In genomic region chr9:65836916-65837315, GRCm38 (mm10) we compare ENCODE assay signal across 17 mouse cellular contexts.
"Had no signal": no experiment of that assay in that cellular context is flagged by ENCODE, and none has a peak within 500 bp of the region (broad histone marks: within the 10 kb centered on the region; RNA-seq: fewer than 3 reads in every experiment).

No protein-coding gene starts in this region.

- H3K27me3 ChIP-seq: neural tube, embryonic 12.5 days; neural tube, embryonic 13.5 days; neural tube, embryonic 15.5 days; stomach, embryonic 15.5 days had no signal

- H3K4me2 ChIP-seq: neural tube, embryonic 12.5 days; neural tube, embryonic 13.5 days; neural tube, embryonic 15.5 days; stomach, embryonic 15.5 days had no signal

- H3K9me3 ChIP-seq: neural tube, embryonic 12.5 days; neural tube, embryonic 13.5 days; neural tube, embryonic 15.5 days; stomach, embryonic 15.5 days had no signal

- H3K4me1 ChIP-seq: stomach, embryonic 15.5 days had no signal

- H3K27ac ChIP-seq: neural tube, embryonic 12.5 days; neural tube, embryonic 13.5 days; neural tube, embryonic 15.5 days; stomach, embryonic 15.5 days; stomach, postnatal 0 days had no signal

- H3K4me3 ChIP-seq: neural tube, embryonic 12.5 days; neural tube, embryonic 13.5 days; neural tube, embryonic 15.5 days; stomach, embryonic 15.5 days had no signal

- H3K9ac ChIP-seq: neural tube, embryonic 12.5 days; neural tube, embryonic 13.5 days; neural tube, embryonic 15.5 days; stomach, embryonic 15.5 days had no signal

- DNase-seq: retina, postnatal 1 day; right cerebral cortex, adult 18-20 months; right cerebral cortex, postnatal 14 days; right cerebral cortex, postnatal 25 days; right cerebral cortex, postnatal 4 days; spleen, adult 18-20 months; thymus, adult 18-20 months; thymus, adult 2 months; thymus, postnatal 14 days; thymus, postnatal 25 days; thymus, postnatal 36 days; thymus, postnatal 4 days had no signal
